Mouse (Mus musculus) neural tube, embryonic 11.5 days (tissue): ENCODE results near the gene Ccdc60. TPM values are rescaled to one million over a fixed set of nuclear protein-coding genes. Genes with fewer than 3 reads are reported as not detected.

ENCODE experiments used
- ATAC-seq: fragments of 200-750 bp; cut with Nextera tagmentation; 2 replicates; pipeline ENCODE4 v1.8.0; 2017; ENCODE audit warnings: moderate number of reproducible peaks, mild to moderate bottlenecking, moderate TSS enrichment, moderate library complexity; ENCODE audit not compliant: insufficient read depth, low FRiP score, low TSS enrichment
- DNase-seq: peaks from one replicate; pipeline ENCODE4 v3.0.0-alpha.2; 2015; ENCODE audit warnings: low spot score
- H3K27ac ChIP-seq: fragments of 300-500 bp; sonication (generic); 2 replicates; pipeline ENCODE4 v1.5.1; 2014; ENCODE audit warnings: low read depth, mild to moderate bottlenecking, low read length
- H3K27me3 ChIP-seq: fragments of 300-500 bp; sonication (generic); 2 replicates; pipeline ENCODE4 v1.6.1; 2014; ENCODE audit warnings: mild to moderate bottlenecking, low read length, mixed read lengths; ENCODE audit not compliant: control insufficient read depth, insufficient read depth
- H3K36me3 ChIP-seq: fragments of 300-500 bp; sonication (generic); 2 replicates; pipeline ENCODE4 v1.6.1; 2014; ENCODE audit warnings: mild to moderate bottlenecking, low read length, moderate library complexity, mixed read lengths; ENCODE audit not compliant: control insufficient read depth, insufficient read depth
- H3K4me1 ChIP-seq: fragments of 300-500 bp; sonication (generic); 2 replicates; pipeline ENCODE4 v1.6.1; 2014; ENCODE audit warnings: low read length, mixed read lengths; ENCODE audit not compliant: control insufficient read depth, insufficient read depth
- H3K4me2 ChIP-seq: fragments of 300-500 bp; sonication (generic); 2 replicates; pipeline ENCODE4 v1.6.1; 2014; ENCODE audit warnings: low read depth, mild to moderate bottlenecking, moderate library complexity
- H3K4me3 ChIP-seq: fragments of 300-500 bp; sonication (generic); 2 replicates; pipeline ENCODE4 v1.5.1; 2014; ENCODE audit warnings: low read depth, low read length
- H3K9ac ChIP-seq: fragments of 300-500 bp; sonication (generic); 2 replicates; pipeline ENCODE4 v1.6.1; 2014; ENCODE audit warnings: mild to moderate bottlenecking, low read length
- H3K9me3 ChIP-seq: fragments of 300-500 bp; sonication (generic); 2 replicates; pipeline ENCODE4 v1.6.1; 2016; ENCODE audit warnings: low read length; ENCODE audit not compliant: control insufficient read depth
- WGBS: fragments of 180-500 bp; shearing (Covaris S2); extraction: QIAGEN DNeasy Blood & Tissue Kit; methylation state at CpG from one replicate; pipeline ENCODE4 v1.1.7; 2014; 5-methylcytosine and 5-hydroxymethylcytosine counted together
- polyA plus RNA-seq: library from polyadenylated mRNA; unstranded; fragments of >200 nt; fragmentation: Nextera tagmentation; extraction: Ambion mirVana; gene quantifications from 2 replicates; pipeline ENCODE4 v1.2.1, GENCODE M21; 2014

The Ccdc60 gene
- polyA plus RNA-seq, 1 experiment from 2014 or later, result 1.0 TPM

DNA sequence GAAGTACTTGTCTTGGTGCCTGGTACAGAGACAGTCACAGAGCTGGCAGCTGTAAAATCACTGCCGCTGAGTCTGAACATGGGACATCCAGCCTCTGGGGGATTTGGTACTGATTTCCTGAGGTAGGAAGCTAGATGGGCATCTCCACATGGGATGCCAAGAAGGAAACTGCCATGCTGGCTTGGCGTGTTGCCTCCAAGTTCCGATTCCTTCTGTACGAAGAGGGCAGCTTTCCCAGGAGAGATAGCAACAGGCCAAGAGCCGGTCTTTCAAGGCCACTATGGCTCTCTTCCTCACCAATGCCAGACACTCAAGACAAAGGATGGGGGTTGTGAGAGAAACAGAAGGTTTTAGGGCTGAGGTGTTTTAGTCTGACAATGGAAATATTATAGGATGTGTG, 26.8 kb downstream of the Ccdc60 start:
- Histone ChIP-seq H3K9me3 (no peaks in the 10 kb centered on the region), H3K9ac (no peak overlapping the region), H3K4me2 (no peak overlapping the region), H3K4me3 (no peak overlapping the region), H3K27me3 (no peaks in the 10 kb centered on the region), H3K27ac (no peak overlapping the region), H3K4me1 (no peaks in the 10 kb centered on the region), H3K36me3 (no peaks in the 10 kb centered on the region)
- no peak for ATAC-seq
- 94% methylated on average over 5 of the region's 5 CpGs for WGBS
- DNase-seq, result no peak

DNA sequence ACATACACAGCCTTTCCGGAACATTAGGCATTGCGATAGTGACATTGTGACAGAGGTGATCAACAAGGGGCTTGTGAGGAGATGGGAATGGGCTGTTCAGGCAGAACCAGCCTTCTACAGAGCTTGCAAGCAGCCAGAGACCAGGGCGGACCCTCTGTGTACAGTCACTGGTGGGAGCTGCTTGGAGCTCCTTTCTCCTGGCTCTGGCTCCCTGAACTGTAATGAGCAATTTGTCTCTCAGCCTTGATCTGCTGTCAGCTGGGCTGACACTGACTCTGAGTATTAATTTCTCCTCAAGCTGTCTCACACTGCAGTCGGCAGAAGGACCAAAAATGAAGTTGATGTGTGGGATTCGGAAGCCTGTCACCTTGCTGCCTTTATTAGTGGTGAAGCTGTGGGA, 28.4 kb downstream of the Ccdc60 start:
- H3K9me3 ChIP-seq, result no peaks in the 10 kb centered on the region
- no peaks in the 10 kb centered on the region for H3K36me3 ChIP-seq
- H3K27me3 ChIP-seq, result no peaks in the 10 kb centered on the region
- H3K9ac ChIP-seq, result no peak overlapping the region
- no peak overlapping the region for H3K4me3 ChIP-seq
- DNase-seq (no peak), ATAC-seq (no peak)
- WGBS, result 94% methylated on average over 5 of the region's 5 CpGs
- H3K27ac ChIP-seq, result no peak overlapping the region
- H3K4me1 ChIP-seq, result no peaks in the 10 kb centered on the region
- H3K4me2 ChIP-seq, result no peak overlapping the region

DNA sequence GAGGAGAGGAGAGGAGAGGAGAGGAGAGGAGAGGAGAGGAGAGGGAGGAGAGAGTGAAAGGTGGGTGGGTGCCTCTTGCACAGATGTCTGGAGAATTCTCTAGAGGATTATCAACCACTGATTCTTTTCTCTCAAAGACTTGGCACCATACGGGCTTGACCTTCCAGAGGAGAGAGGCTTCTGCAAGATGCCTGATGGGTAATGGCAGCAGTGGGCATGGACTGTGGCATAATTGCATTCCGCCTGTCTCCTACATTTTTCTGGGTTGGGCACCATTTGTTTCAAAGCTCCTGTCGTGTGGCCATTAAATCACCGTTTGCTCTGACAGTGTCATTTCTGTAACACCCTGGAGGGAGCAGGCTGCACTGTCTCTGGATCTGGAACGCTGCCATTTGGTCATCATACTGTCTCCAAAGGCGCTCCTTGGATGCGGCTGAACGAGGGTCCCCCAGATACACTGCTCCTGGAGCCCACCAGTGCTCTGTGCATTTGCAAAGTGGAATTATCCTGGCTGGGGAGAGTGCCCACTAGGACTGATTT, 30.4 kb downstream of the Ccdc60 start:
- H3K4me3 ChIP-seq, result no peak overlapping the region
- H3K4me1 ChIP-seq, result no peaks in the 10 kb centered on the region

DNA sequence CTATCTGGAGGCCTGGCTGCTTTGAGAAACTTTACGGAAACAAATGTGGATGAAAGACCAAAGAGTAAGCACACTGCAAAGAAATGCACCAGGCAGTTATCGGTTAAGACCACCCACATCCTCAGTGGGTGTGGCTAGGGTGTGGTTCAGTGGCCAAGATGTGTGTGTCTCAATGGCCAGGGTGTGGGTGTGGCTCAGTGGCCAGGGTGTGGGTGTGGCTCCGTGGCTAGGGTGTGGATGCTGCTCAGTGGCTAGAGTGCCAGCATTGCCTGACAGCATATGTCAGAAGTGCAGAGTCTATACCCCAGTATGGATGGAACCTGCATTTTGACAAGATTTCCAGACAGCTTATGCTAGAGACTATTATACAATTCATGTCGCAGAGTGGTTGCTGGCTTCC, 34.9 kb downstream of the Ccdc60 start:
- no peak for ATAC-seq
- no peaks in the 10 kb centered on the region for H3K36me3 ChIP-seq
- H3K9me3 ChIP-seq, result no peaks in the 10 kb centered on the region
- no peak overlapping the region for H3K27ac ChIP-seq
- WGBS, result 91% methylated on average over 4 of the region's 4 CpGs
- H3K4me3 ChIP-seq, result no peak overlapping the region
- no peak overlapping the region for H3K9ac ChIP-seq
- DNase-seq, result no peak
- no peaks in the 10 kb centered on the region for H3K27me3 ChIP-seq
- H3K4me1 ChIP-seq, result no peaks in the 10 kb centered on the region
- H3K4me2 ChIP-seq, result no peak overlapping the region

More for the DNA sequence above, 30.4 kb downstream of the Ccdc60 start:
- ATAC-seq (no peak), DNase-seq (no peak)
- Histone ChIP-seq H3K9ac (no peak overlapping the region), H3K4me2 (no peak overlapping the region), H3K27ac (no peak overlapping the region), H3K9me3 (no peaks in the 10 kb centered on the region), H3K36me3 (no peaks in the 10 kb centered on the region), H3K27me3 (no peaks in the 10 kb centered on the region)
- 55% methylated on average over 8 of the region's 8 CpGs for WGBS

DNA sequence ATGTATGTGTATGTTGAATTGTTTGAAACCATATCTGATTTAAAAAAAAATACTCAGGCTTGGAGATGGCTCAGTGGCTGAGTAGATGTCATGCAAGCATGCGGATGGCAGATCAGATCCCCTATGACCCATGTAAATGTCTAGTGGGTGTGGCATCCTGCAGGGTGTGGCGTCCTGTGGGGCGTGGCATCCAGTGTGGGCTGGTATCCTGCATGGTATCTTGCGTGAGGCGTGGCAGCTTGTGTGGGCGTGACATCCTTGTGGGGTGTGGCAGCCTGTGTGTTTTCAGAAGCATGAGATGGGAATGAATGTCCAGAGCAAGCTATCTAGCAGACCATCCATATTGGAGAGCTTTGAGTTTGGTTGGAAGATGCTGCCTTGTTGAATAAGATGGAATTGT, 36.6 kb downstream of the Ccdc60 start:
- no peak overlapping the region for H3K4me3 ChIP-seq
- no peak overlapping the region for H3K4me2 ChIP-seq
- no peaks in the 10 kb centered on the region for H3K9me3 ChIP-seq
- no peaks in the 10 kb centered on the region for H3K36me3 ChIP-seq
- H3K27ac ChIP-seq, result no peak overlapping the region
- H3K4me1 ChIP-seq, result no peaks in the 10 kb centered on the region
- DNase-seq (no peak), ATAC-seq (no peak)
- no peaks in the 10 kb centered on the region for H3K27me3 ChIP-seq
- WGBS, result 90% methylated on average over 6 of the region's 6 CpGs
- no peak overlapping the region for H3K9ac ChIP-seq

DNA sequence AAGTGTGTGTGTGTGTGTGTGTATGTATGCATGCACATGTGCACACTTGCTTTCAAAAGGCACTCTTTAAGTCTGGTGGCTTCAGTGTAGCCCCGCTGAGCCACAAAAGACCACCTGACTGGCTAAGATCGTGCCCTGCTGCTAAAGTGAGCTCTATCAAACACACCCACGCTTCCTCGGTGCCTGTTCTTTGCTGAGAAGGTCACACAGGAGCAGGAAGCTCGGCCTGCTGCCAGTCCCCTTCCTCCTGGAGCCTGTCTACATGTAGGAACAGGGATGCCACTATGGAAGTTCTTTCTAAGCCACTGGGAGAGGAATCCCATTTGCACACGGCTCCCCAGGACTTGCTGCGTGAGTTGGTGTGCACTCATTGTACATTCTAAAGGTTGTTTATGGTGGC, 42.1 kb downstream of the Ccdc60 start:
- H3K4me2 ChIP-seq, result no peak overlapping the region
- WGBS, result 86% methylated on average over 7 of the region's 7 CpGs

DNA sequence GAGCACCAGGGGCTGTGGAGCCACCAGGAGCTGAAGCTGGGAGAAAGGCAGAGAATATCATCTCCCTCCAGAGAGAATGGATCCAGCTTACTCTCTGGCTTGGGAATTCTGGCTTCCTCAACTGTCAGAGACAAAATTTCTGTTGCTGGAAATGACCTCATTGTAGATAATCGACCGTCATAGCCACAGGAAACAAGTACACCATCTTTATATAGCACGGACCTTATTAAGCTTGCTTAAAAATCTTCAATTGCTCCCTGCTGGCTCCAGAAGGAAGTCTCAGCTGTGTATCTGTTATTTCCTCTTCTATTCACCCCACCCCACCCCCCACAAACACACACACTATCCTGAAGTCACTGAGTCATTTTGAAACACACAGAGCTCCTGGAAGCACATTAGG, 44.3 kb downstream of the Ccdc60 start:
- no peak for ATAC-seq
- WGBS, result 92% methylated on average over 3 of the region's 3 CpGs
- H3K4me2 ChIP-seq, result no peak overlapping the region
- H3K36me3 ChIP-seq, result no peaks in the 10 kb centered on the region
- no peaks in the 10 kb centered on the region for H3K4me1 ChIP-seq
- no peak overlapping the region for H3K27ac ChIP-seq
- no peak overlapping the region for H3K9ac ChIP-seq
- no peaks in the 10 kb centered on the region for H3K9me3 ChIP-seq
- H3K4me3 ChIP-seq, result no peak overlapping the region
- H3K27me3 ChIP-seq, result no peaks in the 10 kb centered on the region
- DNase-seq, result no peak

More for the DNA sequence above, 42.1 kb downstream of the Ccdc60 start:
- Histone ChIP-seq H3K27me3 (no peaks in the 10 kb centered on the region), H3K36me3 (no peaks in the 10 kb centered on the region), H3K9ac (no peak overlapping the region), H3K4me3 (no peak overlapping the region), H3K4me1 (no peaks in the 10 kb centered on the region), H3K9me3 (no peaks in the 10 kb centered on the region), H3K27ac (no peak overlapping the region)
- DNase-seq, result no peak
- ATAC-seq, result no peak

DNA sequence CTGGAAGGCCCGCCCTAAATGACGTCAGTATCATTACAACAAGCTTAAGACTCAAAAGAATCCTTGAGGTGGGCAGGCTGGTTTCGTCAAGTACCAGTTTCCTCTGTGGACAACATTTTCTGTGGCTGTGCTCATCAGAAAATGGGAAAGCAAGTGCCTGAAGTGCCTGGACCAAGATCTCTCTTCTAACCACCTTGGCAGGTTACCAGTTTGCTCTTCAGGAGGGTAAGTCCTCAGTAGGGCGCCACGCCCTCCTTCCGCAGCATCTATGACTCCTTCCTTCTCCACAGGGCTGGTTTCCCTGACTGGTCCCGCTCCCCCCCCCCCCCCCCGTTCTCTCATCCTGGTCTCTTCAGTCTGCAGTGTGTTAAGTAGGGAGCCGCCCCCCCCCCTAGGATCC, 45.2 kb downstream of the Ccdc60 start:
- no peaks in the 10 kb centered on the region for H3K36me3 ChIP-seq
- ATAC-seq, result no peak
- no peak for DNase-seq
- 78% methylated on average over 8 of the region's 9 CpGs for WGBS
- no peak overlapping the region for H3K27ac ChIP-seq
- H3K4me2 ChIP-seq, result no peak overlapping the region
- no peak overlapping the region for H3K9ac ChIP-seq
- no peak overlapping the region for H3K4me3 ChIP-seq
- H3K4me1 ChIP-seq, result no peaks in the 10 kb centered on the region
- no peaks in the 10 kb centered on the region for H3K9me3 ChIP-seq
- H3K27me3 ChIP-seq, result no peaks in the 10 kb centered on the region

DNA sequence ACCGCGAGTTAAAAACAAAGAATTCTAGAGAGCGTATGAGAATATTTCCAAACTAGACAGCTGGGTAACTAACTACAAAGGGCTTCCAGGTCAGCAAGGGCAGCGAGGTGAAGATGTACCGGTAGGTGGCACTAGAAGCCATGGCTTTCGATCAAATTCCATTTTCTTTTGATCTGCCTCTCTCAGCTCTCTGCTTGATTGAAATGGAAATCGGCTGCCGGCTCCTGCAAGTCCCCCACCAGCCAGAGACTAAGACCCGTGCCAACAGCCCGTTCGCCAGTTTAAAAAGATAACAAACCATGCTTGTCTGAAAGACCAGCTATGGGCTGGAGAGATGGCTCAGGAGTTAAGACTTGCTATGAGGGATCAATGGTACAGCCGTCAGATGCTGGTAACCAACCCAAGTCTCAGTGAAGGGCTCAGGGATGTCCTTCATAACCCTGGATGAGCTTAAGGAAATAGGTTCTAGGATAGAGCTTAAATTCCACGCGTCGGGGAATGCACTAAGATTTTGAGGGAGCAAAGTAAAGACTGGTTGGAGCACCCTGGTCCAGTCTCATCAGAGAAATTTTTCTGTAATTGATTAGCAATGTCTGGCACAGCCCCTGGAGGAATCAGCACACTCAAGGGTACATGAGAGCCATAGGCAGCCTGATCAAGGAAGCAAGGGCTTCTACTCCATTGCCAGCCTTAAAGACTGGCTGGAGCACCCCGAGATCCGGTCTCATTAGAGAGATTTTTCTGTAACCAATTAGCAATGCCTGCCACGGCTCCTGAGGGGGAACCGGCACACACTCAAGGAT, 56.7 kb downstream of the Ccdc60 start:
- Histone ChIP-seq H3K36me3 (no peaks in the 10 kb centered on the region), H3K4me1 (peaks cover 2% of the 10 kb centered on the region; the same call in 1 of the 2 replicates), H3K9ac (peak overlapping the region; percentile 39; the same call in 1 of the 2 replicates), H3K4me3 (no peak overlapping the region), H3K4me2 (peak overlapping the region; percentile 42), H3K27ac (no peak overlapping the region), H3K9me3 (no peaks in the 10 kb centered on the region), H3K27me3 (no peaks in the 10 kb centered on the region)
- DNase-seq (peak; percentile 79), ATAC-seq (no peak)
- 24% methylated on average over 19 of the region's 19 CpGs for WGBS
